In the genomic region with DNA sequence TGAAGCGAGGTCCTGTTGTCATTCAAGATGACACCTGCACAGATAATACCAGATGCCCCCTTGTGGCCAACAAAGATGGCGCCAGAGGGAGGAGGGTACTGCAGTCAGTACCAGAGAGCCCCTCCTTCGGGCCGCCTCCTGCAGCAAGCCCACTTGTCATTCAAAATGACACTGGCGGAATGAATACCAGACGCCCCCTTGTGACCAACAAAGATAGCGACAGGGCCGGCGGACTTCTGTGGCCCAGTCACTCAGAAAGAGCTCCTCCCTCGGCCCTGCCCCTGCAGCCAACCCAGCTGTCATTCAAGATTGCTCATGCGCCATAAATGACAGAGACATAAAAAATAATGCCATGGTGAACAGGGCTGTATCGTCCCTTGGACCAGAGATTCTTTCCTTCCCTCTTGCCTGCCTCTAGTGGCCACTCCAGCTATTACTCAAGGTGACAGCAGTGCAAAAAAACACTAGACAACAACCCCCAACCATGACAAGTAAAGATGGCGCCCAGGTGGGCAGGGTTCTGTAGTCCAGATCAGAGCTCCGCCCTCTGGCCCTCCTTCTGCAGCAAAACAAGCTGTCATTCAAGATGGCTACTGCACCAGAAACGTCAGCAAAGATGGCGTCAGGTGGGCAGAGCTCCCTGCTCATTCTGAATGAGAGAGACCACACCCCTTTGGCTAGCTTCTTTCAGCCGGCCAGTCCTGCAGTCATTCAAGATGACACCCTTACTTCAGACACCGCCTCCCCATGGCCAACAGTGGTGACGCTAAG, we compare ENCODE assay signal across 8 mouse cellular contexts. TPM values are rescaled to one million over a fixed set of nuclear protein-coding genes. Genes with fewer than 3 reads are reported as not detected.
DNase-seq lines count a peak whose midpoint lies in the region; ATAC-seq and TF ChIP-seq lines count a peak whose summit lies in the region.

No protein-coding gene starts in this region.

- H3K4me3 ChIP-seq in cerebellum, adult 2 months (replicated peaks; ENCODE audit: insufficient read depth, low read depth, low read length), result peak overlapping the region; percentile 71

- ATAC-seq in frontal cortex, adult (ENCODE audit: low TSS enrichment), result peak; percentile 51

- H3K27ac ChIP-seq in cerebellum, adult 2 months (ENCODE audit: insufficient read depth, low read length), result peak overlapping the region; percentile 82

- peak; percentile 49; the same call in 1 of the 2 replicates for TF ChIP-seq CTCF in cerebellum, adult 2 months (IDR thresholded peaks at IDR 0.05; ENCODE audit: borderline replicate concordance, insufficient read depth, low read depth, low read length)

- intact Hi-C loops in heart, postnatal 36 days (cut with DNase I), result loop anchor here (5.0 kb wide), 3 partner anchors 65 to 365 kb away; a partner anchor contains a TSS

- 49% methylated on average over 19 of the region's 19 CpGs for WGBS in cerebellum, adult 2 months

- TF ChIP-seq POLR2A in cerebellum, adult 2 months (IDR thresholded peaks at IDR 0.05; ENCODE audit: borderline replicate concordance, insufficient read depth, low read length), result peak; percentile 21; the same call in 1 of the 2 replicates

- H3K4me1 ChIP-seq in cerebellum, adult 2 months (ENCODE audit: control insufficient read depth, insufficient read depth, low read length), result no peaks in the 10 kb centered on the region; the same call in 1 of the 2 replicates

- DNase-seq in R1 (ENCODE audit: low read depth, low spot score), result peak; percentile 98
- peak; percentile 87 to 94 for DNase-seq in cerebellum, adult 2 months
- DNase-seq in heart, postnatal 36 days, result peak; percentile 69 to 71
- peak; percentile 92 to 94 for DNase-seq in layer of hippocampus, adult 8-10 months (ENCODE audit: low spot score in 2 of 2)
- DNase-seq in lung, adult 18-20 months, result peak; percentile 73 to 75
- DNase-seq in retina, adult 2 months (ENCODE audit: low read depth, low spot score), result peak; percentile 70
- DNase-seq in natural killer cell, adult 2 months (ENCODE audit: low spot score in 2 of 2), result no peak

- no peaks in the 10 kb centered on the region for H3K27me3 ChIP-seq in cerebellum, adult 2 months (ENCODE audit: control insufficient read depth, insufficient read depth, low read length)

RNA-seq across cellular contexts. Expression of a gene that starts 2.7 kb away (rescaled TPM):
- 195 TPM in 2 replicates for polyA plus RNA-seq in cerebellum, adult 2 months (2012; rRNA removed)
- 10 to 100 TPM in 1 of 2 experiments, 1 to 10 TPM in 1; 7.6 to 11.3 TPM for total RNA-seq in heart, postnatal 36 days (2021)
- total RNA-seq in layer of hippocampus, adult 8-10 months (2022), result 100 to 1,000 TPM; 161 to 238 (median 189) TPM

RNA-seq across cellular contexts. Expression of a gene that starts 2.8 kb away (rescaled TPM):
- polyA plus RNA-seq in cerebellum, adult 2 months (2012; rRNA removed), result 17.1 and 17.8 TPM in 2 replicates
- total RNA-seq in heart, postnatal 36 days (2021), result under 1 TPM; 0.08 to 0.17 TPM
- total RNA-seq in layer of hippocampus, adult 8-10 months (2022), result 10 to 100 TPM; 27.6 to 36.3 (median 30.6) TPM

RNA-seq across cellular contexts. Expression of a gene that starts 31.3 kb away (rescaled TPM):
- polyA plus RNA-seq in cerebellum, adult 2 months (2012; rRNA removed), result 4.4 and 5.6 TPM in 2 replicates
- total RNA-seq in heart, postnatal 36 days (2021), result 1 to 10 TPM; 3.7 to 4.6 TPM
- total RNA-seq in layer of hippocampus, adult 8-10 months (2022), result 1 to 10 TPM; 4.4 to 8.8 (median 6.5) TPM

Comparison
In these comparisons a context has a peak if more than half of its experiments do, and no peak if none do; other contexts are left out.
1. DNase-seq: peak in R1 (single experiment), cerebellum, adult 2 months (2 of 2), heart, postnatal 36 days (2 of 2), layer of hippocampus, adult 8-10 months (2 of 2), lung, adult 18-20 months (2 of 2) and retina, adult 2 months (single experiment); none in natural killer cell, adult 2 months (0 of 2).
2. RNA of a gene that starts 2.7 kb away (total RNA-seq): 161 to 238 TPM in layer of hippocampus, adult 8-10 months; 7.6 to 11.3 TPM in heart, postnatal 36 days; every median in the first group is over 10 times any median in the second.
3. RNA of a gene that starts 2.8 kb away (total RNA-seq): 27.6 to 36.3 TPM in layer of hippocampus, adult 8-10 months; 0.08 to 0.17 TPM in heart, postnatal 36 days; every median in the first group is over 10 times any median in the second.